Mouse (Mus musculus) testis, adult 2 months (tissue): ENCODE data around the gene Gm21775. TPM values are rescaled to one million over a fixed set of nuclear protein-coding genes. Genes with fewer than 3 reads are reported as not detected.
"Not testable (repeated sequence)": the region's sequence is repeated elsewhere in the genome, so short reads cannot be mapped to it uniquely, and the experiment has no call there.

Experiments
- H3K27ac ChIP-seq: fragments of 200-500 bp; 2 replicates; pipeline ENCODE4 v1.5.1; 2012; ENCODE audit warnings: low read depth, low read length; ENCODE audit not compliant: control insufficient read depth, insufficient read depth
- H3K27me3 ChIP-seq: fragments of 200-500 bp; 2 replicates; pipeline ENCODE4 v1.6.1; 2012; ENCODE audit warnings: mild to moderate bottlenecking, low read length, moderate library complexity; ENCODE audit not compliant: control insufficient read depth, insufficient read depth
- H3K36me3 ChIP-seq: fragments of 200-500 bp; 2 replicates; pipeline ENCODE4 v1.6.1; 2012; ENCODE audit warnings: mild to moderate bottlenecking, low read length; ENCODE audit not compliant: control insufficient read depth, insufficient read depth
- H3K4me1 ChIP-seq: fragments of 200-500 bp; 2 replicates; pipeline ENCODE4 v1.6.1; 2012; ENCODE audit warnings: low read length; ENCODE audit not compliant: control insufficient read depth, insufficient read depth
- H3K4me3 ChIP-seq: fragments of 200-500 bp; 2 replicates; pipeline ENCODE4 v1.5.1; 2012; ENCODE audit warnings: low read depth, mild to moderate bottlenecking, low read length, moderate library complexity, mixed read lengths; ENCODE audit not compliant: control insufficient read depth
- polyA plus RNA-seq: library from polyadenylated mRNA; depleted of rRNA; stranded (reverse); fragments of >200 nt; gene quantifications from 2 replicates; pipeline ENCODE4 v1.2.3, GENCODE M21; 2012; rRNA removed

The Gm21775 gene
- not detected in 2 replicates for polyA plus RNA-seq

DNA sequence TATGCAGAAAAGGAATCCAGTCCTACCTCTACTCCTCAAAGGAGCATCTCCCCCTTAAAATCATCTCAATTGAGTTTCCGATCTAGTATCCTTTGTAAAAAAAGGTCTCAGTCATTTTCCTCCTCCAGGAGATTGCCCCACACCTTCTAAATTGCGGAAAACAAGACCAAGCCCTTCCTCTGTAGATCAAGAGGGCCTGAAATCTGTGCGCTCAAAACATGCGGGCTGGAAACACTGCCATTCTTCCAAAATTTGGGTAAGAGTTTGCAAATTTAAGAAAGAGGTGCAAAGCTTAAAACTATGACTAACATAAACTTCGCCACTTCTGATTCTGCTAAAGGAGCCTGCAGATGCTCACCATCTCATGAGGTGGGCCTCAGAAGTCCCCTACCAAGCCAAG lies at the start of gene Gm21775:
Gm21775 (plus strand) TSS at position 301 of the 400 bp plus-strand sequence.
- H3K27me3 ChIP-seq, H3K36me3 ChIP-seq, H3K4me3 ChIP-seq, H3K27ac ChIP-seq, H3K4me1 ChIP-seq: not testable (repeated sequence)

DNA sequence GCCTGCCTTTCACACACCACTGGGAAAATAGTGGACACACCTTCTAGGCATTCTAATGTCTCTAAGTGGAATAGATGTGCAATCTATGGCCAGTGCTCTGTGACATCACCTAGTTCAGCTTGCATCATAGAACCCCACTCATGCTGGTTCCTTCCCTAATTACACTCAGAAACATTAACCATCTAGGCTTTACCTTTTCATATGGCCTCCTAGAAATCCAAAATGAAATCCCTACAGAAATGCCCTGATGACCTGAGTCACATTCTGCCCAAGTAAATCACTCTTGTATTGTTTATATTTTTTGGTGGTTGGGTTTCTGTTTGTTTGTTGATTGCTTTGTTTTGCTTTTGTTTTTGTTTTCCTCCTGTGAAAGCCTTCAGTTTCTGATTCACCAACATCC lies 17.3 kb upstream of the Gm21775 start, which contains the start of gene Gm20737:
Gm20737 (minus strand) TSS at position 101 of the 400 bp plus-strand sequence.
- H3K4me1 ChIP-seq, H3K4me3 ChIP-seq, H3K27me3 ChIP-seq, H3K36me3 ChIP-seq, H3K27ac ChIP-seq: not testable (repeated sequence)

Other genes starting within 250 kb of the Gm21775 start
- gene Gm20834, start 228.9 kb upstream of the Gm21775 start, polyA plus RNA-seq: not detected in 2 replicates
- 0.16 and 0.30 TPM in 2 replicates for gene Gm28510, start 140.7 kb upstream of the Gm21775 start, polyA plus RNA-seq
- gene Gm20737, start 17.4 kb upstream of the Gm21775 start, polyA plus RNA-seq: 1.6 and 2.1 TPM in 2 replicates
- gene Gm21900, start 62.9 kb downstream of the Gm21775 start, polyA plus RNA-seq: not detected in 2 replicates
- gene Gm20777, start 199.0 kb downstream of the Gm21775 start, polyA plus RNA-seq: 2.2 and 2.4 TPM in 2 replicates